Mouse (Mus musculus) forebrain, embryonic 11.5 days (tissue): ENCODE measurements around the gene Tenm4. TPM values are rescaled to one million over a fixed set of nuclear protein-coding genes. Genes with fewer than 3 reads are reported as not detected.

Experiments used
- ATAC-seq: fragments of 200-750 bp; cut with Nextera tagmentation; replicated peaks from 2 replicates; pipeline ENCODE4 v1.8.0; 2017; ENCODE audit warnings: moderate TSS enrichment; ENCODE audit not compliant: low FRiP score
- DNase-seq: peaks from one replicate; pipeline ENCODE4 v3.0.0-alpha.2; 2017; ENCODE audit warnings: low spot score
- H3K27ac ChIP-seq: fragments of 300-500 bp; sonication (generic); 2 replicates; pipeline ENCODE4 v1.5.1; 2014; ENCODE audit warnings: low read depth, low read length
- H3K27me3 ChIP-seq: fragments of 300-500 bp; sonication (generic); 2 replicates; pipeline ENCODE4 v1.6.1; 2014; ENCODE audit warnings: mild to moderate bottlenecking, low read length, mixed read lengths; ENCODE audit not compliant: control insufficient read depth, insufficient read depth
- H3K36me3 ChIP-seq: fragments of 300-500 bp; sonication (generic); 2 replicates; pipeline ENCODE4 v1.6.1; 2014; ENCODE audit warnings: mild to moderate bottlenecking, low read length, moderate library complexity, mixed read lengths; ENCODE audit not compliant: control insufficient read depth, insufficient read depth
- H3K4me1 ChIP-seq: fragments of 300-500 bp; sonication (generic); replicated peaks from 2 replicates; pipeline ENCODE4 v1.6.1; 2014; ENCODE audit warnings: low read length, mixed read lengths; ENCODE audit not compliant: control insufficient read depth, insufficient read depth
- H3K4me2 ChIP-seq: fragments of 300-500 bp; sonication (generic); 2 replicates; pipeline ENCODE4 v1.6.1; 2014; ENCODE audit warnings: low read depth, mild to moderate bottlenecking, low read length, moderate library complexity, mixed read lengths; ENCODE audit not compliant: severe bottlenecking
- H3K4me3 ChIP-seq: fragments of 300-500 bp; sonication (generic); 2 replicates; pipeline ENCODE4 v1.5.1; 2014; ENCODE audit warnings: low read depth, low read length
- H3K9ac ChIP-seq: fragments of 300-500 bp; sonication (generic); 2 replicates; pipeline ENCODE4 v1.6.1; 2014; ENCODE audit warnings: low read length
- H3K9me3 ChIP-seq: fragments of 300-500 bp; sonication (generic); 2 replicates; pipeline ENCODE4 v1.6.1; 2016; ENCODE audit warnings: low read length, mixed read lengths; ENCODE audit not compliant: control insufficient read depth
- WGBS: fragments of 180-500 bp; shearing (Covaris S2); extraction: QIAGEN DNeasy Blood & Tissue Kit; methylation state at CpG from one replicate; pipeline ENCODE4 v1.1.7; 2014; 5-methylcytosine and 5-hydroxymethylcytosine counted together
- polyA plus RNA-seq: library from polyadenylated mRNA; unstranded; fragments of >200 nt; fragmentation: Nextera tagmentation; extraction: Ambion mirVana; gene quantifications from 2 replicates; pipeline ENCODE4 v1.2.1, GENCODE M21; 2014

Gene Tenm4
- polyA plus RNA-seq, 1 experiment from 2014 or later = 47.9 TPM

GRCm38 (mm10) chr7:96817030-96817674 is 646.1 kb downstream of the Tenm4 start:
- Histone ChIP-seq H3K27ac (no peak overlapping the region), H3K4me2 (no peak overlapping the region), H3K4me3 (no peak overlapping the region), H3K36me3 (no peaks in the 10 kb centered on the region), H3K27me3 (no peaks in the 10 kb centered on the region), H3K9me3 (no peaks in the 10 kb centered on the region), H3K4me1 (no peaks in the 10 kb centered on the region; the same call in 1 of the 2 replicates), H3K9ac (no peak overlapping the region)
- 43% methylated on average over 6 of the region's 6 CpGs for WGBS
- DNase-seq (no peak), ATAC-seq (peak; percentile 39; the same call in 1 of the 2 replicates)

- no peaks in the 10 kb centered on the region; the same call in 1 of the 2 replicates for H3K4me1 ChIP-seq
- H3K9me3 ChIP-seq = no peaks in the 10 kb centered on the region
- no peak overlapping the region for H3K9ac ChIP-seq
- H3K4me2 ChIP-seq = no peak overlapping the region
- DNase-seq (no peak), ATAC-seq (no peak)
- H3K27ac ChIP-seq = no peak overlapping the region
- H3K36me3 ChIP-seq = no peaks in the 10 kb centered on the region
- no peaks in the 10 kb centered on the region for H3K27me3 ChIP-seq
- WGBS = 89% methylated on average over 6 of the region's 6 CpGs
- H3K4me3 ChIP-seq = no peak overlapping the region
Measured at GRCm38 (mm10) chr7:96818236-96818916, 647.3 kb downstream of the Tenm4 start.

GRCm38 (mm10) chr7:96819538-96819937 is 648.5 kb downstream of the Tenm4 start:
- WGBS = 83% methylated on average over 3 of the region's 3 CpGs
- Histone ChIP-seq H3K9ac (no peak overlapping the region), H3K4me2 (no peak overlapping the region), H3K27me3 (no peaks in the 10 kb centered on the region), H3K27ac (no peak overlapping the region), H3K4me3 (no peak overlapping the region), H3K36me3 (no peaks in the 10 kb centered on the region), H3K9me3 (no peaks in the 10 kb centered on the region), H3K4me1 (no peaks in the 10 kb centered on the region; the same call in 1 of the 2 replicates)
- no peak for DNase-seq
- no peak for ATAC-seq

DNA sequence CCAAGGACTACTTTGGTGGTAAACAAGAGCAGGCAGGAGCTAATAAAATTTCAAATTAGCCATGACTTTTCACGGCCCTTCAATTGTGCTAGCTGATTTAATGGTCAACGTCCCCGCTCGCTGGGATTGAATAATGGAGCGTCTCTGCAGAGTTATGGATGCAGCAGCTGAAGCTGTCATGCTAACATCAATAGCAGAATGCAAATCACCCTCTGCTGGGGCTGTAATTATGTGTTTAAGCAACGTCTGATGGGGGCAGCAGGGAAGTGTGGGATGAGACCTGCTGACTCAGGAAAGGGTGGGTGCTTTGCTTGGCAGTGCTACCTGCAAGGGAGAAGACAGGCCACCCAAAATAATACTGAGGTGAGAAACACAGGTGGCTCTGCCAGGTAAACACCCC is 649.3 kb downstream of the Tenm4 start:
- no peaks in the 10 kb centered on the region for H3K27me3 ChIP-seq
- no peak overlapping the region for H3K9ac ChIP-seq
- ATAC-seq (no peak), DNase-seq (no peak)
- no peaks in the 10 kb centered on the region; the same call in 1 of the 2 replicates for H3K4me1 ChIP-seq
- no peak overlapping the region for H3K4me3 ChIP-seq
- H3K9me3 ChIP-seq = no peaks in the 10 kb centered on the region
- H3K36me3 ChIP-seq = no peaks in the 10 kb centered on the region
- WGBS = 73% methylated on average over 6 of the region's 6 CpGs
- no peak overlapping the region for H3K27ac ChIP-seq
- H3K4me2 ChIP-seq = no peak overlapping the region

DNA sequence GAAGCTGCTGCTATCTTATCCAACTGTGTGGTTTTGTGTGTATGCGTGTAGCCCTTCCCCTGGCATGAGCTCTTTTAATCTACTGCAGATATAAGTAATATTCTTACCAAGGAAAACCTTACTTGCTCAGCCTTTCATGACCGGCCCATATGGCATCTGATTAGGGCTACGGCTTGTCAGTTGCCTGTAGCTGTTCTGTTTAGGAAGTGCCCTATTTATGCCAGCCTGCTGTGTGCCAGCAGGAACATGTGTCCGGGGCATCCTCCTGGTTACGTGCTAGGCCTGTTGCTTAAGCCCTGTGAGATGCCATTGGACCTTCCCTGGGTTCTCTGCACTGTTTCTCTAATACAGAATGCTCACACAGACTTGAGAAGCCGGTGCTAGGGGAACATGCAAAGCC is 655.1 kb downstream of the Tenm4 start:
- Histone ChIP-seq H3K36me3 (no peaks in the 10 kb centered on the region; the same call in 1 of the 2 replicates), H3K4me1 (no peaks in the 10 kb centered on the region), H3K9ac (no peak overlapping the region), H3K4me3 (no peak overlapping the region), H3K27ac (no peak overlapping the region), H3K4me2 (no peak overlapping the region), H3K27me3 (no peaks in the 10 kb centered on the region), H3K9me3 (no peaks in the 10 kb centered on the region)
- 89% methylated on average over 6 of the region's 6 CpGs for WGBS
- ATAC-seq = no peak
- no peak for DNase-seq

DNA sequence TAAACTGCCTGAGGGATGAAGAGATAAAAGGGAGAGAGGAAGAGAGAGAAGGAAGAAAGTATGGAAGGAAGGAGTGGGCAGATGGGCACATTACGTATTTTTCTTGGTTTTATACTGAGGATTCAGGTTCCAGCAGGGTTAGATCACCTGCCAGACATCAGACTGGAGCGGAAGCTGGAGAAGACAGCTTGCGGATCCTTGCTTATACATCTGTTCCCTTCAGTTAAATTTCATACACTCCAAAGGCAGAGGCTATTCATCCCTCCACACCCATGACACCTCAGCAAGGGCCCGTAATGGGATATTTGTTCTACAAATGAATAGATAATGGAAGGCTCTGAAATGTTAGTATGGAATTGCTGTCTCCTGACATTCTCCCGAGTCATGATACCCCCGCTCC is 655.6 kb downstream of the Tenm4 start:
- ATAC-seq (no peak), DNase-seq (no peak)
- Histone ChIP-seq H3K27ac (no peak overlapping the region), H3K9me3 (no peaks in the 10 kb centered on the region), H3K4me1 (no peaks in the 10 kb centered on the region), H3K4me3 (no peak overlapping the region), H3K4me2 (no peak overlapping the region), H3K36me3 (no peaks in the 10 kb centered on the region; the same call in 1 of the 2 replicates), H3K9ac (no peak overlapping the region), H3K27me3 (no peaks in the 10 kb centered on the region)
- WGBS = 94% methylated on average over 6 of the region's 6 CpGs

- no peaks in the 10 kb centered on the region; the same call in 1 of the 2 replicates for H3K36me3 ChIP-seq
Measured at GRCm38 (mm10) chr7:96832551-96832950, 661.5 kb downstream of the Tenm4 start.

GRCm38 (mm10) chr7:96833012-96833411 is 662.0 kb downstream of the Tenm4 start:
- no peaks in the 10 kb centered on the region for H3K9me3 ChIP-seq
- ATAC-seq (peak; percentile 49; the same call in 1 of the 2 replicates), DNase-seq (no peak)
- no peak overlapping the region for H3K4me3 ChIP-seq
- no peak overlapping the region for H3K9ac ChIP-seq
- H3K4me2 ChIP-seq = no peak overlapping the region
- WGBS = 69% methylated on average over 3 of the region's 3 CpGs
- no peaks in the 10 kb centered on the region; the same call in 1 of the 2 replicates for H3K36me3 ChIP-seq
- H3K4me1 ChIP-seq = 0 out of 2 replicates have a peak, but pooled peaks cover 4% of the 10 kb centered on the region
- no peaks in the 10 kb centered on the region for H3K27me3 ChIP-seq
- peak overlapping the region; percentile 4; the same call in 1 of the 2 replicates for H3K27ac ChIP-seq

More at GRCm38 (mm10) chr7:96832551-96832950, 661.5 kb downstream of the Tenm4 start:
- Histone ChIP-seq H3K9me3 (no peaks in the 10 kb centered on the region), H3K9ac (no peak overlapping the region), H3K27ac (peak overlapping the region; percentile 71; the same call in 1 of the 2 replicates), H3K4me3 (no peak overlapping the region), H3K4me2 (no peak overlapping the region), H3K27me3 (no peaks in the 10 kb centered on the region), H3K4me1 (0 out of 2 replicates have a peak, but pooled peaks cover 4% of the 10 kb centered on the region)
- 58% methylated on average over 9 of the region's 9 CpGs for WGBS
- ATAC-seq (peak; percentile 55; the same call in 1 of the 2 replicates), DNase-seq (peak; percentile 63)
